Mouse (Mus musculus): ENCODE results near the gene Mapre3. TPM values are rescaled to one million over a fixed set of nuclear protein-coding genes. Genes with fewer than 3 reads are reported as not detected.

Mapre3 gene
- polyA plus RNA-seq, 1 experiment = not detected

- no peak for TF ChIP-seq CTCF (IDR thresholded peaks at IDR 0.05; ENCODE audit: insufficient read depth, low read depth, low read length)
- 85% methylated on average over 6 of the region's 6 CpGs for WGBS
- Histone ChIP-seq H3K4me1 (ENCODE audit: control insufficient read depth, insufficient read depth, low read length) (peaks cover 15% of the 10 kb centered on the region), H3K27ac (ENCODE audit: insufficient read depth, low read depth, low read length) (no peak overlapping the region), H3K4me3 (ENCODE audit: insufficient read depth, low read depth, low read length) (no peak overlapping the region)
Observed at GRCm38 (mm10) chr5:30914849-30915248, 100.4 kb downstream of the Mapre3 start.

- no peak overlapping the region for H3K4me3 ChIP-seq (ENCODE audit: insufficient read depth, low read depth, low read length)
- H3K27ac ChIP-seq (ENCODE audit: insufficient read depth, low read depth, low read length) = 0 out of 2 replicates have a peak overlapping the region, but pooled peaks have one; percentile 6
- WGBS = 70% methylated on average over 9 of the region's 9 CpGs
- H3K4me1 ChIP-seq (ENCODE audit: control insufficient read depth, insufficient read depth, low read length) = peaks cover 17% of the 10 kb centered on the region
- TF ChIP-seq POLR2A (IDR thresholded peaks at IDR 0.05; ENCODE audit: insufficient read depth, low read depth, low read length) (no peak), CTCF (IDR thresholded peaks at IDR 0.05; ENCODE audit: insufficient read depth, low read depth, low read length) (no peak)
Observed at GRCm38 (mm10) chr5:30915456-30915855, 101.0 kb downstream of the Mapre3 start.

Other genes starting within 250 kb of the Mapre3 start
- gene Kcnk3, start 226.5 kb upstream of the Mapre3 start, polyA plus RNA-seq (2012; ENCODE audit: insufficient read depth, insufficient read length, low replicate concordance, missing spikeins) = not detected in 2 replicates
- not detected in 2 replicates for gene Slc35f6, start 166.7 kb upstream of the Mapre3 start, polyA plus RNA-seq (2012; ENCODE audit: insufficient read depth, insufficient read length, low replicate concordance, missing spikeins)
- 423 TPM in 1 of 2 replicates, not detected in the other for gene Cenpa, start 147.9 kb upstream of the Mapre3 start, polyA plus RNA-seq (2012; ENCODE audit: insufficient read depth, insufficient read length, low replicate concordance, missing spikeins)
- gene Dpysl5, start 103.1 kb upstream of the Mapre3 start, polyA plus RNA-seq (2012; ENCODE audit: insufficient read depth, insufficient read length, low replicate concordance, missing spikeins) = not detected in 2 replicates
- gene Tmem214, start 53.4 kb downstream of the Mapre3 start, polyA plus RNA-seq (2012; ENCODE audit: insufficient read depth, insufficient read length, low replicate concordance, missing spikeins) = not detected in 2 replicates
- not detected in 2 replicates for gene Agbl5, start 74.1 kb downstream of the Mapre3 start, polyA plus RNA-seq (2012; ENCODE audit: insufficient read depth, insufficient read length, low replicate concordance, missing spikeins)
- not detected in 2 replicates for gene Ost4, start 93.1 kb downstream of the Mapre3 start, polyA plus RNA-seq (2012; ENCODE audit: insufficient read depth, insufficient read length, low replicate concordance, missing spikeins)
- gene Emilin1, start 98.8 kb downstream of the Mapre3 start, polyA plus RNA-seq (2012; ENCODE audit: insufficient read depth, insufficient read length, low replicate concordance, missing spikeins) = not detected in 2 replicates
- gene Khk, start 106.8 kb downstream of the Mapre3 start, polyA plus RNA-seq (2012; ENCODE audit: insufficient read depth, insufficient read length, low replicate concordance, missing spikeins) = not detected in 2 replicates
- gene Cgref1, start 130.9 kb downstream of the Mapre3 start, polyA plus RNA-seq (2012; ENCODE audit: insufficient read depth, insufficient read length, low replicate concordance, missing spikeins) = not detected in 2 replicates
- not detected in 2 replicates for gene Preb, start 145.7 kb downstream of the Mapre3 start, polyA plus RNA-seq (2012; ENCODE audit: insufficient read depth, insufficient read length, low replicate concordance, missing spikeins)
- gene Tcf23, start 154.0 kb downstream of the Mapre3 start, polyA plus RNA-seq (2012; ENCODE audit: insufficient read depth, insufficient read length, low replicate concordance, missing spikeins) = not detected in 2 replicates
- not detected in 2 replicates for gene Atraid, start 233.7 kb downstream of the Mapre3 start, polyA plus RNA-seq (2012; ENCODE audit: insufficient read depth, insufficient read length, low replicate concordance, missing spikeins)
- not detected in 2 replicates for gene Slc5a6, start 234.3 kb downstream of the Mapre3 start, polyA plus RNA-seq (2012; ENCODE audit: insufficient read depth, insufficient read length, low replicate concordance, missing spikeins)
- gene Cad, start 240.1 kb downstream of the Mapre3 start, polyA plus RNA-seq (2012; ENCODE audit: insufficient read depth, insufficient read length, low replicate concordance, missing spikeins) = not detected in 2 replicates